Comparison of ENCODE assay signal across 10 mouse cellular contexts in genomic region chr5:134467030-134467549, GRCm38 (mm10). TPM values are rescaled to one million over a fixed set of nuclear protein-coding genes. Genes with fewer than 3 reads are reported as not detected.
DNase-seq lines count a peak whose midpoint lies in the region; ATAC-seq lines count a peak whose summit lies in the region.
"Had no signal": no experiment of that assay in that cellular context is flagged by ENCODE, and none has a peak within 500 bp of the region (broad histone marks: within the 10 kb centered on the region; RNA-seq: fewer than 3 reads in every experiment).

No protein-coding gene starts in this region.

- peaks cover 8% of the 10 kb centered on the region for H3K4me1 ChIP-seq in embryonic facial prominence, embryonic 11.5 days (ENCODE audit: control insufficient read depth, insufficient read depth, low read length)
- peaks cover 21% of the 10 kb centered on the region for H3K4me1 ChIP-seq in intestine, embryonic 15.5 days (replicated peaks)
- H3K4me1 ChIP-seq in midbrain, embryonic 13.5 days (replicated peaks) = peaks cover 15% of the 10 kb centered on the region

- H3K4me2 ChIP-seq in embryonic facial prominence, embryonic 11.5 days (ENCODE audit: low read depth, low read length) = no peak overlapping the region
- 0 out of 2 replicates have a peak overlapping the region, but pooled peaks have one; percentile 2 for H3K4me2 ChIP-seq in intestine, embryonic 15.5 days (replicated peaks)
- no peak overlapping the region for H3K4me2 ChIP-seq in midbrain, embryonic 13.5 days (replicated peaks)

- 0 out of 2 replicates have a peak, but pooled peaks have one; percentile 22 for ATAC-seq in embryonic facial prominence, embryonic 11.5 days (replicated peaks; ENCODE audit: insufficient number of reproducible peaks, low FRiP score, low TSS enrichment, low read depth)
- ATAC-seq in intestine, embryonic 15.5 days = peak; percentile 41
- ATAC-seq in midbrain, embryonic 13.5 days = peak; percentile 37; the same call in 1 of the 2 replicates

- H3K4me3 ChIP-seq in embryonic facial prominence, embryonic 11.5 days (ENCODE audit: low read depth, low read length) = no peak overlapping the region
- H3K4me3 ChIP-seq in intestine, embryonic 15.5 days (replicated peaks) = no peak overlapping the region
- no peak overlapping the region for H3K4me3 ChIP-seq in midbrain, embryonic 13.5 days (replicated peaks)

- peak; percentile 43 for DNase-seq in embryo, embryonic 10.5 days (ENCODE audit: low spot score)
- no peak for DNase-seq in embryo, embryonic 11 days
- DNase-seq in embryonic facial prominence, embryonic 11.5 days (ENCODE audit: low spot score) = no peak
- no peak for DNase-seq in kidney, adult 11 months
- DNase-seq in layer of hippocampus, postnatal 36 days = no peak
- no peak for DNase-seq in right cerebral cortex, adult 2 months (ENCODE audit: low spot score in 2 of 2)
- DNase-seq: cerebellum, postnatal 10 days; heart, postnatal 4 days had no signal

- H3K9me3 ChIP-seq in embryonic facial prominence, embryonic 11.5 days (replicated peaks; ENCODE audit: control insufficient read depth, low read length) = no peaks in the 10 kb centered on the region
- no peaks in the 10 kb centered on the region for H3K9me3 ChIP-seq in intestine, embryonic 15.5 days
- H3K9me3 ChIP-seq in midbrain, embryonic 13.5 days = no peaks in the 10 kb centered on the region

- H3K27me3 ChIP-seq in embryonic facial prominence, embryonic 11.5 days (ENCODE audit: control insufficient read depth, insufficient read depth, low read length) = no peaks in the 10 kb centered on the region
- no peaks in the 10 kb centered on the region for H3K27me3 ChIP-seq in intestine, embryonic 15.5 days (replicated peaks)
- no peaks in the 10 kb centered on the region for H3K27me3 ChIP-seq in midbrain, embryonic 13.5 days

- H3K27ac ChIP-seq in embryonic facial prominence, embryonic 11.5 days (replicated peaks; ENCODE audit: low read depth, low read length) = no peak overlapping the region; the same call in 1 of the 2 replicates
- H3K27ac ChIP-seq in intestine, embryonic 15.5 days = no peak overlapping the region
- peak overlapping the region; percentile 74 for H3K27ac ChIP-seq in midbrain, embryonic 13.5 days

- no peak overlapping the region; the same call in 1 of the 2 replicates for H3K9ac ChIP-seq in embryonic facial prominence, embryonic 11.5 days (replicated peaks; ENCODE audit: low read length)
- H3K9ac ChIP-seq in intestine, embryonic 15.5 days = no peak overlapping the region
- H3K9ac ChIP-seq in midbrain, embryonic 13.5 days (replicated peaks) = no peak overlapping the region

- WGBS in embryonic facial prominence, embryonic 11.5 days = 49% methylated on average over 8 of the region's 8 CpGs
- 65% methylated on average over 8 of the region's 8 CpGs for WGBS in intestine, embryonic 15.5 days
- 57% methylated on average over 8 of the region's 8 CpGs for WGBS in midbrain, embryonic 13.5 days

- H3K36me3 ChIP-seq in embryonic facial prominence, embryonic 11.5 days (replicated peaks; ENCODE audit: control insufficient read depth, insufficient read depth, low read depth, low read length) = no peaks in the 10 kb centered on the region
- no peaks in the 10 kb centered on the region for H3K36me3 ChIP-seq in intestine, embryonic 15.5 days
- no peaks in the 10 kb centered on the region for H3K36me3 ChIP-seq in midbrain, embryonic 13.5 days

RNA-seq across cellular contexts. Expression of gene Gtf2ird1, which starts 10.6 kb away (rescaled TPM):
- 99.8 and 104 TPM in 2 replicates for polyA plus RNA-seq in embryonic facial prominence, embryonic 11.5 days (2014; fragmentation: Nextera tagmentation; extraction: Ambion mirVana)
- 81.6 and 84.4 TPM in 2 replicates for polyA plus RNA-seq in intestine, embryonic 15.5 days (2015; fragmentation: Nextera tagmentation; extraction: Ambion mirVana)
- 89.6 and 96.6 TPM in 2 replicates for polyA plus RNA-seq in midbrain, embryonic 13.5 days (2015; fragmentation: Nextera tagmentation; extraction: Ambion mirVana)
- 10 to 100 TPM; 28.4 to 31.3 TPM for total RNA-seq in layer of hippocampus, postnatal 36 days (2021)
